Mouse (Mus musculus) embryonic fibroblast, embryonic 13.5 days (primary cell): Measurements from ENCODE around the gene Bckdhb.

ENCODE experiments used
- CTCF ChIP-seq: IDR thresholded peaks from 2 replicates; pipeline ENCODE4 v1.5.1; 2011; ENCODE audit warnings: mild to moderate bottlenecking, control low read depth, low read length, moderate library complexity, borderline replicate concordance; ENCODE audit not compliant: insufficient read depth
- POLR2A ChIP-seq: IDR thresholded peaks from 2 replicates; pipeline ENCODE4 v1.6.1; 2011; ENCODE audit warnings: low read depth, mild to moderate bottlenecking, control low read depth, low read length, moderate library complexity

DNA sequence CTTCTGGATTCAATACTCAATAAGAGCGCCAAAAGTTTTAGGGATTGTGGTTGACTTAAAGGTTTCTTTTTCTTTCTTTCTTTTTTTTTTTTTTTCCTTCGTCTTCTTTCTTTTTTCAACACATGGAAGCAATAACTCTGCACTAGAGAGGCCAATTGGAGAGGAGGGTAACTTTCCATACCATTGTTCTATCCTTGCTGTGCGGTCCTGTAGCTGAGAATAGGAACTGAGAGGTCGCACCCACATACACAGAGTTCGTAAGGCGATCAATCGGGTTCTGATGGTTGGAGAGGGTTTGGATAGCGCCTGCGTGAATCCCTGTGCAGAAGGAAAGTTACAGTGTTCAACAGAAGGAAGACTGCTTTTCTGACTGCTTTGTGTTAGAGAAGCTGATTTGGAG is 148.3 kb downstream of the Bckdhb start:
- TF ChIP-seq CTCF (no peak), POLR2A (no peak)
